Mouse (Mus musculus) spleen, adult 2 months (tissue): ENCODE measurements around the gene Ggt1.

Experiments
- CTCF ChIP-seq: fragments of 200-500 bp; IDR thresholded peaks from 2 replicates; pipeline ENCODE4 v1.5.1; 2011; ENCODE audit warnings: mild to moderate bottlenecking, inconsistent platforms; ENCODE audit not compliant: insufficient read depth, insufficient read length, insufficient replicate concordance; ENCODE audit errors: extremely low read depth
- POLR2A ChIP-seq: fragments of 200-500 bp; IDR thresholded peaks from 2 replicates; pipeline ENCODE4 v1.6.1; 2011; ENCODE audit warnings: low read depth, low read length, inconsistent platforms

DNA sequence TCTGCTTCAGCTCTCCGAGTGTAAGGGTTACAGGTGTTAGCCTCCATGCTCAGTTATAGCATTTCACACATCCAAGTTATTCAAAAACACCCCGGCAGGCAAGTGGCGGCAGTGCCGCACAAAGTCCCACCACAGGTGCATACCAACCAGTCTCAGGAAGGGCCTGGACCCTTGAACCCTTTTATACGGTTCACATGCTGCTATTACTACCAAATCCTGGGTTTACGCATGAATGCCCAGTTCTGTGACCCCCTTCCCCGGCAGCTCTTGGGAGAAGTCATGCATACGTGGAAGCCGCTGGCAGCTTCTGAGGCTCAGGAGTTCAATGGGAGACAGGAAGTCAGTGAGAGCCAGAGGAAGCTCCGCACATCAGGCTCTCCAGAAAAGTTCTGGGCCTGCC, 11.8 kb downstream of the Ggt1 start:
- TF ChIP-seq CTCF, result no peak
- no peak for TF ChIP-seq POLR2A
